Mouse (Mus musculus): ENCODE measurements at regions not wholly inside any gene's neighbourhood (a gene's known extent, or its start where the extent isn't known, plus 50 kb on each side); places are given as distances from the start of the nearest gene placed in this dataset.

DNA sequence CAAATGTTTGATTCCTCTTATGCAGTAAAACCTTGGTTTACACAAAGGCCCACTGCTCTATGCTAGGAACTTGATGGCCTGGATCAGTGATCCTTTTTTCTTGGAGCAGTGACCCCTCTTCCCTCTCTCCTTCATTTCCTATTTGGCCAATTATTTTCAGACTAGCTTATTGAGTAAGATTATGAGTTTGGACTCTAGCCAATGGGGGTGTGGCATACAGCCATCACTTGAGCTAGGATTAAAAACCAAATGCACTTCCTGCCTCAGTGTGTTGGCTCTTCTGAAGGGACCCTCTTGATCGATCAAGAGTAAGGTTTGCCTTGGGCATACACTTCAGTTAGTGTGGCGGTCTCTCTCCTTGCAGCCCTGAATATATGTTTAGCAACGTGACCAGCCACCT lies 1172.6 kb upstream of the Gulo start:
- H3K9me3 ChIP-seq = no peaks in the 10 kb centered on the region
- H3K27me3 ChIP-seq (ENCODE audit: insufficient read depth, poor library complexity, severe bottlenecking) = peaks cover 18% of the 10 kb centered on the region; the same call in 1 of the 2 replicates
- DNase-seq (ENCODE audit: low spot score) = no peak
- WGBS = 80% methylated on average over 3 of the region's 3 CpGs
- H3K4me1 ChIP-seq = peaks cover 6% of the 10 kb centered on the region; the same call in 1 of the 2 replicates
- H3K27ac ChIP-seq = no peak overlapping the region
- H3K36me3 ChIP-seq = no peaks in the 10 kb centered on the region
- H3K4me3 ChIP-seq = no peak overlapping the region

DNA sequence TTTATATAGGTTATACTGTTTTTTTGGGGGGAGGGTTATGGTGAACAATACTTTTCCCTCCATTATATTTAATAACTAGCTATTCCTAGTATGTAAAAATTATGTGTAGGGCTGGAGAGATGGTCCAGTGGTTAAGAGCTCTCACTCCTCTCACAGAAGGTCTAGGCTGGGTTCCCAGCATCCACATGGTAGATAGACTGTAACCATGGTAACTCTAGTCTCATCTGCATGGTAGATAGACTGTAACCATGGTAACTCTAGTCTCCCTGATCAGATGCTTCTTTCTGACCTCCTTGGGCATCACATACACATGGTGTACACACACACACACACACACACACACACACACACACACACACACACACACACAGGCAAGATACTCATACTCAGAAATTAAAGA lies 1170.5 kb upstream of the Gulo start:
- no peak for DNase-seq (ENCODE audit: low spot score)
- H3K27me3 ChIP-seq (ENCODE audit: insufficient read depth, poor library complexity, severe bottlenecking) = peaks cover 18% of the 10 kb centered on the region; the same call in 1 of the 2 replicates
- no peaks in the 10 kb centered on the region for H3K9me3 ChIP-seq
- H3K4me3 ChIP-seq = no peak overlapping the region
- peaks cover 6% of the 10 kb centered on the region; the same call in 1 of the 2 replicates for H3K4me1 ChIP-seq
- no peak overlapping the region for H3K27ac ChIP-seq
- no peaks in the 10 kb centered on the region for H3K36me3 ChIP-seq

DNA sequence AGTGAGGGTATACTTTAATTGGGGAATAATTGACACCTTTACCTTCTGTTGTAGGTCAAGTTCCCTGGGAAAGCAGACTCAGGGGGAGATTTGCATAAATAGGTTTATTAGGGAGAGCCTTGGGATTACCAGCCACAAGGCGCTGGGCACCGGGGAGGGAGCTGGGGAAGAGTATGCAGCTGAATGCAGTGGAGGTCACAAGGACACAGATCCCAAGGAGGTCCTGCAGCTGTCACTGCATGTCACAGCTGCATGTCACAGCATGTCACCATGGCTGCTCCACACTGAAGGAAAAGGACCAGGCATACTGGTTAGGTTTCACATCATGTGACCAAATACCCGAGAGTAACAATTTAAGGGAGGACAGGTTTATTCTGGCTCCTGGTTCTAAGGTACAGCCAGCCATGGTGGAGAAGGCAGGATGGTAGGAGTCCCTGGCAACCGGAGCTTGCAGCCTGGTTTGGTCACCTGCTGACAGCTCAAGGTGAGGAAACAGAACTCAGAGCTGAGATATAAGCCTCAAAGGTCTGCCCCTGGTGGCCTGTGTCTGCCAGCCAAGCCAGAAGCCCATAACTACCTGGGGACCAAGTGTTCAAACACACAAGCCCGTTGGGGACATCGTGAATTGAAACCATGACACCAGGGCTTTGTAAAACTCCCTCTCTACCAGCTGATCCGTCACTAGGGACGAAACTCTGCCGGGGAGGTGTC lies 1169.5 kb upstream of the Gulo start:
- 33% methylated on average over 9 of the region's 9 CpGs for WGBS
- Histone ChIP-seq H3K27me3 (ENCODE audit: insufficient read depth, poor library complexity, severe bottlenecking) (peaks cover 18% of the 10 kb centered on the region; the same call in 1 of the 2 replicates), H3K4me1 (peaks cover 6% of the 10 kb centered on the region; the same call in 1 of the 2 replicates), H3K36me3 (no peaks in the 10 kb centered on the region), H3K4me3 (no peak overlapping the region), H3K27ac (no peak overlapping the region), H3K9me3 (no peaks in the 10 kb centered on the region)
- no peak for DNase-seq (ENCODE audit: low spot score)

DNA sequence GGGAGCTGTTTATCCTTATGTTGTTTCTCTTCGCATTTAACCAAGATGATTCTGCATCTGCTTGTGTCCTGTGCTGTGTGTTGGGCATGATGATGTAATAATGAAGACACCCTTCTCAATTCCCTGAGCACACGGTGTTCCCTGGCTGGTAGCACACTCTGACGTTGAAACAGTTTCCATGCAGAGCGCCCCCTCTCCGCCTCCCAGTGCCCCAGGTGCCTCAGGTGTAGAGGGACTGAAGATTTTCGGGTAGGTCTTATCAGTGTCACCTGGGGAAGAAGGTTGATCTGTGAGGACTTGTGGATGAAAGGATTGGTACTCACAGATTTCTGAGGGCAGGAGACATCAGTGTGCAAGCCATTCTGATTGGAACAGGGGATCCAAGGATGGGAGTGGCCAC lies 1167.7 kb upstream of the Gulo start:
- DNase-seq (ENCODE audit: low spot score) = no peak
- no peak overlapping the region for H3K4me3 ChIP-seq
- no peak overlapping the region for H3K27ac ChIP-seq
- H3K9me3 ChIP-seq = no peaks in the 10 kb centered on the region
- peaks cover 18% of the 10 kb centered on the region; the same call in 1 of the 2 replicates for H3K27me3 ChIP-seq (ENCODE audit: insufficient read depth, poor library complexity, severe bottlenecking)
- H3K4me1 ChIP-seq = peaks cover 6% of the 10 kb centered on the region; the same call in 1 of the 2 replicates
- WGBS = 67% methylated on average over 6 of the region's 6 CpGs
- no peaks in the 10 kb centered on the region for H3K36me3 ChIP-seq

DNA sequence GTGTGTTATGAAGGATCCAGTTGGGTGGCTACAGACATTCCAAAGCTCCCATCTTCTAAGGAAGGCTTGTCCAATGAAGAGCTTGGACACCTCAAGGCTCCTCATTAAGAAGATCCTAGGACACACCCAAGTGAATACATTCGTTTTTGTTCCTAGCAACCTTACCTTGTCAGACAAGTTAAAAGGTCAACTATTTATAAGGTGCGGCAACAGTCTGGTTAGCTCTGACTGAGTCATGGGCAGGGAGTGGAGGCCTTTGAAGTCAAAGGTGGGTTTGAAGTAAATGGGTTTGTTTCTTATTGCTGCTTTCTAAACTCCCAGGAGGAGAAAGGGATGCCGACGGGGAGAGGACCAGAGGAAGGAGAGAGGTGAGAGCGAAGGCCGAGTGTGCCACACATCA lies 1167.1 kb upstream of the Gulo start:
- Histone ChIP-seq H3K27ac (no peak overlapping the region), H3K4me3 (no peak overlapping the region), H3K36me3 (no peaks in the 10 kb centered on the region), H3K27me3 (ENCODE audit: insufficient read depth, poor library complexity, severe bottlenecking) (peaks cover 18% of the 10 kb centered on the region; the same call in 1 of the 2 replicates), H3K4me1 (peaks cover 6% of the 10 kb centered on the region; the same call in 1 of the 2 replicates), H3K9me3 (no peaks in the 10 kb centered on the region)
- DNase-seq (ENCODE audit: low spot score) = no peak
- 77% methylated on average over 6 of the region's 6 CpGs for whole genome bisulfite sequencing

DNA sequence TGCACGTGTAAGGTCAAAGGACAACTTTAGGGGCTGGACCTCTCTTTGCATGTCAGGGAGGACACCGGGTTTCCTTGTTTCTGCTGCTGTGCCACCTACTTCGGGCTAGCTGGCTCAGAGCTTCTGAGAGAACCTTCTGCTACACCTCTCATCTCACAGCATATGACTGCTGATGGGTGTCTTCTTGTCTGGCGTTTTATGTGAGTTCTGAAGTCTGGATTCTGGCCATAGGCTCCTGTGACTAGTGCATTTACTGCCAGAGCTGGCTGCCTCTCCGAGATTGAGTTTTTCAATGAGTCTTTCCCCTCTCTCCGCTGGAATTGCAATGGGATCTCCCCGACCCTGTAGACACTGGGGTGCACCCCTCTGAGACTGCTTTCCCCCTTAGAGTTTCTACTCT lies 1165.9 kb upstream of the Gulo start:
- peaks cover 6% of the 10 kb centered on the region; the same call in 1 of the 2 replicates for H3K4me1 ChIP-seq
- 79% methylated on average over 7 of the region's 7 CpGs for WGBS
- H3K36me3 ChIP-seq = no peaks in the 10 kb centered on the region
- peaks cover 18% of the 10 kb centered on the region; the same call in 1 of the 2 replicates for H3K27me3 ChIP-seq (ENCODE audit: insufficient read depth, poor library complexity, severe bottlenecking)
- DNase-seq (ENCODE audit: low spot score) = no peak
- H3K4me3 ChIP-seq = no peak overlapping the region
- no peak overlapping the region for H3K27ac ChIP-seq
- H3K9me3 ChIP-seq = no peaks in the 10 kb centered on the region

DNA sequence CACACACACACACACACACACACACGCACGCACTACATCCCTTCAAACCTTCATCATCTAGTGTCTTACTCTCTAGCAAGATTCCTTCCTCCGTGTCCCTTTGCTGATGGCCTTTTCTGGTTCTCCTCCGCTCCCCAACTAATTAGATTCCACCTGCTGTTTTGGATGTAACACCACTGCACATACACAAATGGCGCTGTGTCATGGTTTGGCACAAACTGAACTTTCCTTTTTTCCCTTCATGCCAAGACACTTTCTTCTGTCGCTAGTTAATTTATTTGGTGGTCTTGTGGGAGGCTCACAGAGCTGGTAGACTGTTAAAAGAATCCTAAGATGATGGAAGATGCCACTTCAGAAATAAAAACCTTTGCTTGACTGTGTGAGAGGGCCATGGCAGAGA lies 1161.8 kb upstream of the Gulo start:
- Histone ChIP-seq H3K36me3 (no peaks in the 10 kb centered on the region), H3K27ac (no peak overlapping the region), H3K9me3 (no peaks in the 10 kb centered on the region), H3K4me1 (no peaks in the 10 kb centered on the region), H3K4me3 (no peak overlapping the region), H3K27me3 (ENCODE audit: insufficient read depth, poor library complexity, severe bottlenecking) (no peaks in the 10 kb centered on the region)
- no peak for DNase-seq (ENCODE audit: low spot score)
- WGBS = 85% methylated on average over 6 of the region's 6 CpGs

DNA sequence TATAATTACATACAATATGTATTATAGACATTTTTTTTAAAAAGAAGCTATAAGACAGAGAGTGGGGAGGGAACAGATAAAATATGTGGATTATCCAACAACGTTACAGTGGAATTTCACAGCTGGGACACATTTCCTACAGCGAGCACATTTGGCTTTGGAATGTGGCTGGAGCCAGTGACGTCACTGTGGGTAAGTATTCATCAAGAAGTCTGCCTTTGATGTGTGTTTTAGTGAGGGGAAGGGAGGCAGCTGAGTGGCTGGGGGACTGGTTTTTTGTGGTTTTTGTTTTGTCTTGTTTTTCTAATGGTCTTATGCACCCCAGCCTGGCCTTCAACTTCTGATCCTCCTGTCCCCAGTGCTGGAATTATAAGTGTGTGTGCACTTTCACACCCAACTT lies 1161.2 kb upstream of the Gulo start:
- Histone ChIP-seq H3K4me1 (no peaks in the 10 kb centered on the region), H3K27me3 (ENCODE audit: insufficient read depth, poor library complexity, severe bottlenecking) (no peaks in the 10 kb centered on the region)
- WGBS = 21% methylated on average over 3 of the region's 3 CpGs

DNA sequence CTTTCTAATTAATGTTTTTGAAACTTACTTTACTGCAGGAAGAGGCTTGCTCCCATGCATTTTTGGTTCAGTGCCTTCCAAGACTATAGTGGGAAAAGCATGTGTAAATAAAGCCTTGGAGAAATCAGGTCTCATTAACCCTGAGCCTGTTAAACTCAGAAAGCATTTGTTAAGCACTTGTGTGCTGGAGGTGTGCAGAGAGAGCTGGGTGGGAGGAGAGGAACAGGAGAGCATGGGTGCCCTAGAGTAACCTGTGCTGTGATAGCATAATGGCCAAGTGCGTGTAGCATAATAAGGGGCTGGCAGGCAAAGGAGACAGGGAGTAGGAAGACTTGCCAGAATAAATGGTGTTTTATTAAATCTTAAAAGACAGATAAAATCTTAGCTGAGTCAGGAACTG lies 1160.2 kb upstream of the Gulo start:
- H3K4me3 ChIP-seq = no peak overlapping the region
- H3K27ac ChIP-seq = no peak overlapping the region
- no peak for DNase-seq (ENCODE audit: low spot score)
- no peaks in the 10 kb centered on the region for H3K27me3 ChIP-seq (ENCODE audit: insufficient read depth, poor library complexity, severe bottlenecking)
- no peaks in the 10 kb centered on the region for H3K36me3 ChIP-seq
- no peaks in the 10 kb centered on the region for H3K4me1 ChIP-seq
- 67% methylated on average over 1 of the region's 1 CpGs for WGBS
- H3K9me3 ChIP-seq = no peaks in the 10 kb centered on the region

More for the DNA sequence above, 1161.2 kb upstream of the Gulo start:
- no peak for DNase-seq (ENCODE audit: low spot score)
- no peaks in the 10 kb centered on the region for H3K9me3 ChIP-seq
- H3K27ac ChIP-seq = no peak overlapping the region
- no peak overlapping the region for H3K4me3 ChIP-seq
- no peaks in the 10 kb centered on the region for H3K36me3 ChIP-seq

DNA sequence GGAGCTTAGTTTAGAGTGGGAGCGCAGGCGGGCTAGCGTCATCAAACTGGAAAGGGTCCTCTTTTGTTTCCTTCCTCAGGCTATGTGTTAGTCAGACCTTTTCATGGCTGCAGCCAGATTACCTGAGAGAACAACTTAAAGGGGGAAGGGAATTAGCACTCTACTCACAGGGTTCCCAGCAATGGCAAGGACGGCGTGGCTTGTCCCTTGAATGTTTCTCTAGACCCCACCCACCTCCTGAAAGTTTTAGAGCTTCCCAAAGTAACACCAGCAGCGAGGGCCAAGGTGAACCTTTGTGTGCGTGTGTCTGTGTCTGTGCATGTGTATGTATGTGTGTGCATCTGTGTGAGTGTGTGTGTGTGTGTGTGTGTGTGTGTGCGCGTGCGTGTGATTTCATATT lies 1151.0 kb upstream of the Gulo start:
- Histone ChIP-seq H3K36me3 (no peaks in the 10 kb centered on the region), H3K27me3 (ENCODE audit: insufficient read depth, poor library complexity, severe bottlenecking) (no peaks in the 10 kb centered on the region), H3K4me1 (no peaks in the 10 kb centered on the region; the same call in 1 of the 2 replicates), H3K4me3 (no peak overlapping the region), H3K9me3 (no peaks in the 10 kb centered on the region), H3K27ac (no peak overlapping the region)
- DNase-seq (ENCODE audit: low spot score) = no peak
- WGBS = 82% methylated on average over 10 of the region's 10 CpGs

DNA sequence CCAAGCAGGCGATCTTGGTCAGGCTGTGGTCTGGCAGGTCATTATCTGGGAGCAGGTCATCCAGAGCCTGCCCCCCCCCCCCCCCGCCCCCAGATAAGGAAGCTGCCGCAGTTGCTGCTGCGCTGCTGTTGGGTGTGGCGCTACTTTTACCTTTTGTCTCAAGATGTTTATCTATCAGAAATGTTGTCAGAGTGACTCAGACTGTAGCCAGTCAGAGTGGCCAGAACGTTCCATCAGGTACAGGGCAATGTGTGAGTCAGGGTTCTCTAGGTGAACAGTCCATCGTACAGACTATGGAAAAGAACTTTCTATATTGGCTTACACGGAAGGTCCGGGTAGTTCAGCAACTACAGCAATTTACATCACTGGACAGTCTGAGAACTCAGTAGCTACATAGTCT lies 1149.9 kb upstream of the Gulo start:
- Histone ChIP-seq H3K27ac (no peak overlapping the region), H3K4me1 (peaks cover under 1% of the 10 kb centered on the region; the same call in 1 of the 2 replicates), H3K27me3 (ENCODE audit: insufficient read depth, poor library complexity, severe bottlenecking) (no peaks in the 10 kb centered on the region), H3K4me3 (no peak overlapping the region), H3K9me3 (no peaks in the 10 kb centered on the region), H3K36me3 (no peaks in the 10 kb centered on the region)
- WGBS = 35% methylated on average over 9 of the region's 9 CpGs
- no peak for DNase-seq (ENCODE audit: low spot score)

DNA sequence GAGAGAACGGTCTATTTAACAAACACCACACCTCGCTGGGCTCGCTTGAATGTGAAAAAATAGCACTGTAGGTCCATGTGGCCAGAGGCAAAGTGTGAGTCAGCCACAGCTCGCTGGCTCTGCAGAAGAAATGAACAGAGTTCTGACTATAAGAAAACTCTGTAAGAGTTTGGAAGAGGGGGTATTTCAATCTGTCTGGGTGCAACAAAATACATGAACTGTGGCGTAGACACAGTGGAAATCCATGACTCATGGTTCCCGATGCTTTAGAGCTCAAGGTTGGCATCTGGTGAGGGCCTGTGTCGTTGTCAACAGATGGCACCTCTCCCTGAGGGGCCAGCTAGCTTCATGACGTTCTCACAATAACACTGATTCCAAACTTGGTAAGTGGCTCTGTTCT lies 1147.4 kb upstream of the Gulo start:
- WGBS = 73% methylated on average over 8 of the region's 8 CpGs
- H3K27ac ChIP-seq = no peak overlapping the region
- peaks cover 5% of the 10 kb centered on the region; the same call in 1 of the 2 replicates for H3K4me1 ChIP-seq
- no peak for DNase-seq (ENCODE audit: low spot score)
- no peak overlapping the region for H3K4me3 ChIP-seq
- H3K27me3 ChIP-seq (ENCODE audit: insufficient read depth, poor library complexity, severe bottlenecking) = no peaks in the 10 kb centered on the region
- no peaks in the 10 kb centered on the region for H3K36me3 ChIP-seq
- no peaks in the 10 kb centered on the region for H3K9me3 ChIP-seq

DNA sequence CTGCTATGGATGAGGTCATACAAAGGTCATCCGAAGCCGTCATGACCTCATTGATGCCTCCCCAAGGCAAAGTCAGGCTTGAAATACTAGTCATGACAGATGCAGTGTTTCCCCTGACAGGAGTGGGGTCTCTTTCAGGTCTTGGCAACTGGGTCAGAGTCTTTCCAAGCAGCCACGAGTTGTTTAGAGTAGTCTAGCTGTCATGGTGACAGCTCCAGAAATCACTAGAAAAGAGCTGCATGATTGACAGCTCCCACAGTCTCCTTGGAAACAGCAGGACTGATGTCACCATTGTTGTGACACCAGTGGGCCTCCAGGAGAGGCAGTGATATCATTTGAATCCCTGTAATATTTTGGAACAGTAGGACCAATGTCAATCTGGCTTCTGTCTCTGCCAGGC lies 1144.6 kb upstream of the Gulo start:
- Histone ChIP-seq H3K27me3 (ENCODE audit: insufficient read depth, poor library complexity, severe bottlenecking) (no peaks in the 10 kb centered on the region), H3K27ac (no peak overlapping the region), H3K9me3 (no peaks in the 10 kb centered on the region), H3K4me1 (peaks cover 5% of the 10 kb centered on the region; the same call in 1 of the 2 replicates), H3K36me3 (no peaks in the 10 kb centered on the region), H3K4me3 (no peak overlapping the region)
- DNase-seq (ENCODE audit: low spot score) = no peak
- WGBS = 56% methylated on average over 3 of the region's 3 CpGs
